Comparison of ENCODE assay signal across 22 mouse cellular contexts in genomic region chr11:36263840-36264239, GRCm38 (mm10).
DNase-seq lines count a peak whose midpoint lies in the region; ATAC-seq and TF ChIP-seq lines count a peak whose summit lies in the region.
"Had no signal": no experiment of that assay in that cellular context is flagged by ENCODE, and none has a peak within 500 bp of the region (broad histone marks: within the 10 kb centered on the region; RNA-seq: fewer than 3 reads in every experiment).

No protein-coding gene starts in this region.

- H3K9ac ChIP-seq in embryonic facial prominence, embryonic 14.5 days (ENCODE audit: low read depth, low read length) = no peak overlapping the region
- no peak overlapping the region for H3K9ac ChIP-seq in kidney, postnatal 0 days (ENCODE audit: low read depth, low read length)
- H3K9ac ChIP-seq in MEL (ENCODE audit: control insufficient read depth, low read depth, low read length, poor library complexity, severe bottlenecking) = no peak overlapping the region
- H3K9ac ChIP-seq: forebrain, embryonic 13.5 days; heart, embryonic 12.5 days; hindbrain, embryonic 12.5 days had no signal

- 45% methylated on average over 10 of the region's 10 CpGs for WGBS in embryonic facial prominence, embryonic 14.5 days
- 63% methylated on average over 10 of the region's 10 CpGs for WGBS in embryonic facial prominence, embryonic 10.5 days
- WGBS in kidney, postnatal 0 days = 29% methylated on average over 10 of the region's 10 CpGs

- ATAC-seq in embryonic facial prominence, embryonic 14.5 days (ENCODE audit: low read depth) = no peak
- no peak for ATAC-seq in kidney, postnatal 0 days (replicated peaks; ENCODE audit: low FRiP score, low read depth)
- no peak for ATAC-seq in granulocyte monocyte progenitor cell, adult 5-6 weeks (replicated peaks; ENCODE audit: poor library complexity, severe bottlenecking)
- ATAC-seq: inflammation-experienced regulatory T-cells, adult 6 months had no signal

- H3K27me3 ChIP-seq in embryonic facial prominence, embryonic 14.5 days (replicated peaks; ENCODE audit: control insufficient read depth, insufficient read depth, low read length) = no peaks in the 10 kb centered on the region
- no peaks in the 10 kb centered on the region for H3K27me3 ChIP-seq in embryonic facial prominence, embryonic 10.5 days (replicated peaks; ENCODE audit: low read depth, poor library complexity, severe bottlenecking)
- no peaks in the 10 kb centered on the region for H3K27me3 ChIP-seq in kidney, postnatal 0 days (ENCODE audit: insufficient read depth, low read length)
- H3K27me3 ChIP-seq in MEL (ENCODE audit: control insufficient read depth in 1 of 2, insufficient read depth in 2 of 2, low read length in 2 of 2) = no peaks in the 10 kb centered on the region
- H3K27me3 ChIP-seq: forebrain, embryonic 13.5 days; heart, embryonic 12.5 days; hindbrain, embryonic 12.5 days had no signal

- DNase-seq in embryonic facial prominence, embryonic 14.5 days (ENCODE audit: low spot score) = peak; percentile 78
- DNase-seq in embryonic facial prominence, embryonic 10.5 days (ENCODE audit: low spot score) = no peak
- DNase-seq in kidney, postnatal 0 days (ENCODE audit: low spot score) = peak; percentile 24
- no peak for DNase-seq in kidney, postnatal 14 days
- DNase-seq in MEL (ENCODE audit: low read depth, low spot score) = peak; percentile 10
- peak; percentile 46 for DNase-seq in fat pad, adult 2 months (ENCODE audit: extremely low read depth, low read depth, low spot score)
- no peak for DNase-seq in frontal cortex, adult 2 months (ENCODE audit: extremely low spot score in 1 of 2, low spot score in 1 of 2)
- DNase-seq: adrenal gland, adult 2 months; cerebellum, adult 11-12 months; cerebellum, postnatal 14 days; heart, postnatal 10 days; kidney, adult 9 months; layer of hippocampus, adult 9-11 months; lung, postnatal 4 days; thymus, postnatal 25 days had no signal

- TF ChIP-seq POLR2A in MEL (IDR thresholded peaks at IDR 0.05; ENCODE audit: control insufficient read depth in 1 of 2, insufficient read depth in 1 of 2, low read depth in 1 of 2, low read length in 2 of 2, poor library complexity in 1 of 2) = no peak

- no peak overlapping the region for H3K4me2 ChIP-seq in embryonic facial prominence, embryonic 14.5 days (ENCODE audit: low read depth, low read length)
- H3K4me2 ChIP-seq in kidney, postnatal 0 days (ENCODE audit: low read length) = no peak overlapping the region
- H3K4me2 ChIP-seq: heart, embryonic 12.5 days; hindbrain, embryonic 12.5 days had no signal

- no peak for TF ChIP-seq EP300 in MEL (IDR thresholded peaks at IDR 0.05; ENCODE audit: low read depth in 1 of 2, low read length in 2 of 2)

- no peak for TF ChIP-seq RAD21 in MEL (IDR thresholded peaks at IDR 0.05; ENCODE audit: low read depth, low read length)

- H3K9me3 ChIP-seq in embryonic facial prominence, embryonic 14.5 days (ENCODE audit: control insufficient read depth, low read length) = no peaks in the 10 kb centered on the region
- no peaks in the 10 kb centered on the region for H3K9me3 ChIP-seq in embryonic facial prominence, embryonic 10.5 days
- H3K9me3 ChIP-seq in kidney, postnatal 0 days (replicated peaks; ENCODE audit: low read length) = no peaks in the 10 kb centered on the region
- H3K9me3 ChIP-seq in MEL (replicated peaks; ENCODE audit: insufficient read depth, low read length) = no peaks in the 10 kb centered on the region
- H3K9me3 ChIP-seq: forebrain, embryonic 13.5 days; heart, embryonic 12.5 days; hindbrain, embryonic 12.5 days had no signal

- no peaks in the 10 kb centered on the region for H3K4me1 ChIP-seq in embryonic facial prominence, embryonic 14.5 days (ENCODE audit: control insufficient read depth, insufficient read depth, low read length)
- no peaks in the 10 kb centered on the region for H3K4me1 ChIP-seq in embryonic facial prominence, embryonic 10.5 days
- H3K4me1 ChIP-seq in kidney, postnatal 0 days (replicated peaks; ENCODE audit: insufficient read depth, low read length) = no peaks in the 10 kb centered on the region
- H3K4me1 ChIP-seq in MEL (ENCODE audit: control insufficient read depth in 1 of 2, insufficient read depth in 2 of 2, low read length in 2 of 2) = peaks cover 0 to 5% of the 10 kb centered on the region in 2 experiments; a peak in 1 of 4 replicates
- H3K4me1 ChIP-seq: heart, embryonic 12.5 days had no signal

- no peak overlapping the region for H3K27ac ChIP-seq in embryonic facial prominence, embryonic 14.5 days (replicated peaks; ENCODE audit: low read depth, low read length)
- no peak overlapping the region for H3K27ac ChIP-seq in embryonic facial prominence, embryonic 10.5 days (replicated peaks)
- no peak overlapping the region for H3K27ac ChIP-seq in kidney, postnatal 0 days
- H3K27ac ChIP-seq in MEL (ENCODE audit: control insufficient read depth, low read depth, low read length) = no peak overlapping the region
- H3K27ac ChIP-seq: forebrain, embryonic 13.5 days; left cerebral cortex, adult 2 months had no signal

- H3K36me3 ChIP-seq in embryonic facial prominence, embryonic 14.5 days (ENCODE audit: control insufficient read depth, insufficient read depth, low read length) = no peaks in the 10 kb centered on the region
- H3K36me3 ChIP-seq in embryonic facial prominence, embryonic 10.5 days (replicated peaks) = no peaks in the 10 kb centered on the region
- no peaks in the 10 kb centered on the region for H3K36me3 ChIP-seq in kidney, postnatal 0 days (ENCODE audit: insufficient read depth, low read length)
- H3K36me3 ChIP-seq in MEL (ENCODE audit: control insufficient read depth in 1 of 2, insufficient read depth in 2 of 2, low read length in 2 of 2) = no peaks in the 10 kb centered on the region; a peak in 1 of 4 replicates
- H3K36me3 ChIP-seq: heart, embryonic 12.5 days; hindbrain, embryonic 12.5 days had no signal

- no peak overlapping the region for H3K4me3 ChIP-seq in embryonic facial prominence, embryonic 14.5 days (ENCODE audit: low read depth, low read length)
- no peak overlapping the region for H3K4me3 ChIP-seq in embryonic facial prominence, embryonic 10.5 days
- no peak overlapping the region for H3K4me3 ChIP-seq in kidney, postnatal 0 days (replicated peaks; ENCODE audit: low read depth, low read length)
- no peak overlapping the region for H3K4me3 ChIP-seq in MEL (ENCODE audit: control insufficient read depth in 1 of 2, insufficient read depth in 1 of 2, low read depth in 2 of 2, low read length in 2 of 2)
- H3K4me3 ChIP-seq: erythroblast, embryonic 14.5 days; forebrain, embryonic 13.5 days; heart, embryonic 12.5 days; hindbrain, embryonic 12.5 days; left cerebral cortex, adult 2 months had no signal

- H3K79me2 ChIP-seq in MEL (ENCODE audit: control insufficient read depth, insufficient read depth, low read length, poor library complexity) = no peaks in the 10 kb centered on the region

- TF ChIP-seq CTCF in kidney, postnatal 0 days (IDR thresholded peaks at IDR 0.05; ENCODE audit: low read depth) = no peak
- TF ChIP-seq CTCF in MEL (IDR thresholded peaks at IDR 0.05 in 2 of 3, conservative IDR thresholded peaks at IDR 0.05 in 1 of 3; ENCODE audit: control insufficient read depth in 1 of 3, insufficient read depth in 1 of 3, low read depth in 2 of 3, low read length in 3 of 3, poor library complexity in 1 of 3, severe bottlenecking in 1 of 3) = no peak

TF ChIP-seq in MEL, 35 proteins besides CTCF, POLR2A, EP300 and RAD21:
- TF ChIP-seq SIN3A (IDR thresholded peaks at IDR 0.05; ENCODE audit: low read length) (no peak), MAX (IDR thresholded peaks at IDR 0.05; ENCODE audit: low read length) (no peak), ZKSCAN1 (IDR thresholded peaks at IDR 0.05; ENCODE audit: low read depth, low read length) (no peak), MAZ (IDR thresholded peaks at IDR 0.05; ENCODE audit: low read depth, low read length) (no peak), KAT2A (conservative IDR thresholded peaks at IDR 0.05; ENCODE audit: low read depth, low read length) (no peak), RCOR1 (IDR thresholded peaks at IDR 0.05; ENCODE audit: low read depth, low read length) (no peak), JUND (IDR thresholded peaks at IDR 0.05; ENCODE audit: low read depth, low read length) (no peak), ELF1 (IDR thresholded peaks at IDR 0.05; ENCODE audit: low read depth, low read length) (no peak), USF2 (IDR thresholded peaks at IDR 0.05; ENCODE audit: borderline replicate concordance in 1 of 2, insufficient read depth in 1 of 2, low read depth in 1 of 2, low read length in 2 of 2) (no peak), MYC (IDR thresholded peaks at IDR 0.05; ENCODE audit: low read depth, low read length) (no peak), CHD2 (IDR thresholded peaks at IDR 0.05; ENCODE audit: low read length) (no peak), MYB (IDR thresholded peaks at IDR 0.05; ENCODE audit: low read depth, low read length) (no peak)
TF ChIP-seq in MEL: peak in this region for 0.

Comparison
In these comparisons a context has a peak if more than half of its experiments do, and no peak if none do; other contexts are left out.
1. DNase-seq: peak in embryonic facial prominence, embryonic 14.5 days (single experiment), kidney, postnatal 0 days (single experiment), MEL (single experiment) and fat pad, adult 2 months (single experiment); none in embryonic facial prominence, embryonic 10.5 days (single experiment), kidney, postnatal 14 days (single experiment) and frontal cortex, adult 2 months (0 of 2).